Mouse (Mus musculus): ENCODE results near the gene Traf3ip3.

- TF ChIP-seq POLR2A (IDR thresholded peaks at IDR 0.05; ENCODE audit: extremely low read depth, insufficient read depth, low read length) (no peak), CTCF (IDR thresholded peaks at IDR 0.05; ENCODE audit: low read depth, low read length) (no peak)
Observed at GRCm38 (mm10) chr1:193146416-193146815, 55.1 kb downstream of the Traf3ip3 start.

Measured in liver, adult 2 months (tissue).